Mouse (Mus musculus) brain, embryonic 14.5 days (tissue): ENCODE results near the gene Gm3099. TPM values are rescaled to one million over a fixed set of nuclear protein-coding genes. Genes with fewer than 3 reads are reported as not detected.
"Not testable (repeated sequence)": the region's sequence is repeated elsewhere in the genome, so short reads cannot be mapped to it uniquely, and the experiment has no call there.

ENCODE experiments used
- DNase-seq: peaks from one replicate; pipeline ENCODE4 v3.0.0-alpha.2; 2011; ENCODE audit warnings: low read depth
- polyA plus RNA-seq: library from polyadenylated mRNA; depleted of rRNA; stranded (reverse); fragments of >200 nt; gene quantifications from 2 replicates; pipeline ENCODE4 v1.2.3, GENCODE M21; 2012; rRNA removed

Gm3099 gene
- not detected in 2 replicates for polyA plus RNA-seq

- not testable (repeated sequence) for DNase-seq
Observed at GRCm38 (mm10) chr14:3998094-3998493, at the start of gene Gm3099. Gm3099 (plus strand) TSS chr14:3998394.

- not testable (repeated sequence) for DNase-seq
Observed at GRCm38 (mm10) chr14:3963247-3963646, 34.9 kb upstream of the Gm3099 start, which contains the start of gene Gm3095. Gm3095 (plus strand) TSS chr14:3963547.

- not testable (repeated sequence) for DNase-seq
Observed at GRCm38 (mm10) chr14:4023641-4024040, 25.4 kb downstream of the Gm3099 start, which contains the start of gene Gm5796. Gm5796 (plus strand) TSS chr14:4023941.

Other genes with a start within 250 kb of the Gm3099 start
- gene Gm3002, start 188.3 kb upstream of the Gm3099 start, polyA plus RNA-seq: 6.7 and 7.2 TPM in 2 replicates
- gene Gm3033, start 152.1 kb upstream of the Gm3099 start, polyA plus RNA-seq: 0.14 TPM in 1 of 2 replicates, not detected in the other
- not detected in 2 replicates for gene Gm2916, start 114.2 kb upstream of the Gm3099 start, polyA plus RNA-seq
- gene Gm3029, start 66.6 kb upstream of the Gm3099 start, polyA plus RNA-seq: not detected in 2 replicates
- gene Gm3095, start 34.8 kb upstream of the Gm3099 start, polyA plus RNA-seq: 0.93 and 1.7 TPM in 2 replicates
- 5.6 and 6.0 TPM in 2 replicates for gene Gm5796, start 25.5 kb downstream of the Gm3099 start, polyA plus RNA-seq
- not detected in 2 replicates for gene Gm3115, start 85.7 kb downstream of the Gm3099 start, polyA plus RNA-seq
- gene Gm8108, start 112.1 kb downstream of the Gm3099 start, polyA plus RNA-seq: 5.7 and 7.1 TPM in 2 replicates
- not detected in 2 replicates for gene Gm3127, start 166.6 kb downstream of the Gm3099 start, polyA plus RNA-seq
- gene Gm2974, start 184.2 kb downstream of the Gm3099 start, polyA plus RNA-seq: 6.8 and 7.8 TPM in 2 replicates